Mouse (Mus musculus) heart, postnatal 0 days (tissue): ENCODE data around the gene Mmp9. TPM values are rescaled to one million over a fixed set of nuclear protein-coding genes. Genes with fewer than 3 reads are reported as not detected.

ENCODE experiments used
- ATAC-seq: fragments of 200-750 bp; cut with Nextera tagmentation; 2 replicates; pipeline ENCODE4 v1.8.0; 2017; ENCODE audit warnings: low read depth, moderate number of reproducible peaks, moderate library complexity; ENCODE audit not compliant: insufficient read depth
- DNase-seq: peaks from one replicate; pipeline ENCODE4 v3.0.0-alpha.2; 2016; ENCODE audit warnings: low spot score
- H3K27ac ChIP-seq: fragments of 300-500 bp; sonication (generic); 2 replicates; pipeline ENCODE4 v1.5.1; 2014; ENCODE audit warnings: low read depth, mild to moderate bottlenecking
- H3K27me3 ChIP-seq: fragments of 300-500 bp; sonication (generic); 2 replicates; pipeline ENCODE4 v1.6.1; 2014; ENCODE audit warnings: low read length, mixed read lengths; ENCODE audit not compliant: control insufficient read depth, insufficient read depth
- H3K36me3 ChIP-seq: fragments of 300-500 bp; sonication (generic); replicated peaks from 2 replicates; pipeline ENCODE4 v1.6.1; 2014; ENCODE audit warnings: low read length, mixed read lengths; ENCODE audit not compliant: control insufficient read depth, insufficient read depth
- H3K4me1 ChIP-seq: fragments of 300-500 bp; sonication (generic); 2 replicates; pipeline ENCODE4 v1.6.1; 2014; ENCODE audit warnings: antibody characterized with exemption; ENCODE audit not compliant: control insufficient read depth, insufficient read depth
- H3K4me2 ChIP-seq: fragments of 300-500 bp; sonication (generic); 2 replicates; pipeline ENCODE4 v1.6.1; 2014; ENCODE audit warnings: low read depth, mild to moderate bottlenecking, low read length, moderate library complexity
- H3K4me3 ChIP-seq: fragments of 300-500 bp; sonication (generic); 2 replicates; pipeline ENCODE4 v1.5.1; 2014; ENCODE audit warnings: low read depth, low read length
- H3K9ac ChIP-seq: fragments of 300-500 bp; sonication (generic); replicated peaks from 2 replicates; pipeline ENCODE4 v1.6.1; 2014; ENCODE audit warnings: low read depth, low read length, mixed read lengths
- H3K9me3 ChIP-seq: fragments of 300-500 bp; sonication (generic); replicated peaks from 2 replicates; pipeline ENCODE4 v1.6.1; 2016; ENCODE audit warnings: low read length; ENCODE audit not compliant: control insufficient read depth
- CTCF ChIP-seq: IDR thresholded peaks from 2 replicates; pipeline ENCODE4 v1.5.1; 2016; ENCODE audit warnings: antibody characterized with exemption, control low read depth, low read depth
- EP300 ChIP-seq: IDR thresholded peaks from 2 replicates; pipeline ENCODE4 v1.6.1; 2016; ENCODE audit warnings: antibody characterized with exemption, low read depth
- WGBS: fragments of 180-500 bp; shearing (Covaris S2); extraction: QIAGEN DNeasy Blood & Tissue Kit; methylation state at CpG from one replicate; pipeline ENCODE4 v1.1.7; 2014; 5-methylcytosine and 5-hydroxymethylcytosine counted together
- polyA plus RNA-seq: library from polyadenylated mRNA; unstranded; fragments of >200 nt; fragmentation: Nextera tagmentation; extraction: Ambion mirVana; gene quantifications from 2 replicates; pipeline ENCODE4 v1.2.1, GENCODE M21; 2015
- total RNA-seq: library from RNA; depleted of rRNA; stranded (reverse); fragments of >200 nt; gene quantifications from 2 replicates; pipeline ENCODE4 v1.2.3, GENCODE M21; 2014; ENCODE audit warnings: low replicate concordance

Gene Mmp9
- total and polyA plus RNA-seq, 2 experiments from 2014 or later, result 0.08 to 0.64 TPM

DNA sequence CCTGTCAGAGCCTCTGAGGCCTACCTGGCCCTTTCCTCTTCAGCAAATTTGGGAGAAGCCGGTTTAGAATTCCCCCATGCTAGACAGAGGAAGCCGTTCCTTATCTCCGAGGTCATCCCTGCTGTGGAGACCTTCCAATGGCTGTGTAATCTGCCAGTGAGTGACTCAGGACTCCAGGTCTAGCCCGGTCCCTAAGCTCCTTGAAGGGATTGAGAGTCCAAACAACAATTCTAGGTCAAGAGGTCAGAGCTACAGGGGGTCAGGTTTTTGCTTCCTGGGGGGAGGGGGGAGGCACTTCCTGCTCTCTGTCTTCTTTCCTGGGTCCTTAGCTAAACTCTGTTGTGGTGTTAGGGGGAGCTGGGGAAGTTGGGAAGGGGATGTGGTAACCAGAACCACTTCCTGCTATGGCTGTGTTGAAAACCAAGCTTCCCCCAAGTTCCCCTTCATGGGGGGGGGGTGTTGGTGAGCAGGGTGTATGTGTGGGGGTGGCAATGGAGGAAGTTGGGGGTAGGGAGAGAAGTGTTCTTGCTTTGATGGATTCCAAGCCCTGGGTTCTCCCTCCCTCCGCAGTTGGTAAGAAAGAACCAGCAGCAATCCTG lies 2.2 kb downstream of the Mmp9 start:
- Histone ChIP-seq H3K27ac (no peak overlapping the region), H3K4me3 (no peak overlapping the region), H3K4me2 (no peak overlapping the region), H3K4me1 (no peaks in the 10 kb centered on the region; the same call in 1 of the 2 replicates), H3K36me3 (no peaks in the 10 kb centered on the region), H3K9me3 (no peaks in the 10 kb centered on the region), H3K9ac (no peak overlapping the region), H3K27me3 (peaks cover 50% of the 10 kb centered on the region)
- DNase-seq (no peak), ATAC-seq (no peak)
- TF ChIP-seq CTCF (no peak), EP300 (no peak)
- WGBS, result 16% methylated on average over 5 of the region's 5 CpGs

DNA sequence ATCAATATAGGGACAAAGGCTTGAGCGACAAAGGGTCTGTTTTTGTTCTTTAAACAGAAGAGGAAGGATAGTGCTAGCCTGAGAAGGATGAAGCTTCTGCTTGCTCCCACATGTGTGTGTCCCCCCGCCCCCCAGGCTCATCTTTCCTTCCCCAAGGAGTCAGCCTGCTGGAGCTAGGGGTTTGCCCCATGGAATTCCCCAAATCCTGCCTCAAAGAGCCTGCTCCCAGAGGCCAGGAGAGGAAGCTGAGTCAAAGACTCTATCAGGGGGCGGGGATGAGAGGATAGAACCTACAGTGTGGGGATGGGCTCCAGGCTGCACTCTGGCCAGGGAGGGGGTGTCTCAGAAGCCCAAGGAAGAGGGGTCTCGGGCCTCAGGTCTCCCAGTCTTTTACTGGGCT lies 6.9 kb downstream of the Mmp9 start:
- Histone ChIP-seq H3K27ac (no peak overlapping the region), H3K36me3 (no peaks in the 10 kb centered on the region), H3K9me3 (no peaks in the 10 kb centered on the region), H3K4me1 (no peaks in the 10 kb centered on the region), H3K4me3 (no peak overlapping the region), H3K4me2 (no peak overlapping the region), H3K9ac (no peak overlapping the region), H3K27me3 (peaks cover 63% of the 10 kb centered on the region)
- ATAC-seq (no peak), DNase-seq (no peak)
- TF ChIP-seq EP300 (no peak), CTCF (no peak)
- WGBS, result 35% methylated on average over 4 of the region's 4 CpGs

DNA sequence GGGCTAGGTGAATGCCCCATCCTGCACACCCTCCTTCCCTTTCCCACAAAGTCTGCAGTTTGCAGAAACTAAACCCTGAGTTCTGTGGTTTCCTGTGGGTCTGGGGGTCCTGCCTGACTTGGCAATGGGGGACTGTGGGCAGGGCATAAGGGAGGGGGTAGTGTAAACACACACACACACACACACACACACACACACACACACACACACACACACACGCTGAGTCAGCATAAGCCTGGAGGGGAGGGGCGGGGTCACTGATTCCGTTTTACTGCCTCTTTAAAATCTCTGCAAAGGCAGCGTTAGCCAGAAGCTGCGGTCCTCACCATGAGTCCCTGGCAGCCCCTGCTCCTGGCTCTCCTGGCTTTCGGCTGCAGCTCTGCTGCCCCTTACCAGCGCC lies 7.3 kb downstream of the Mmp9 start:
- TF ChIP-seq EP300, result no peak
- no peak for TF ChIP-seq CTCF
- H3K36me3 ChIP-seq, result no peaks in the 10 kb centered on the region
- no peak overlapping the region for H3K27ac ChIP-seq
- ATAC-seq (no peak), DNase-seq (no peak)
- H3K9me3 ChIP-seq, result no peaks in the 10 kb centered on the region
- H3K4me2 ChIP-seq, result no peak overlapping the region
- no peaks in the 10 kb centered on the region for H3K4me1 ChIP-seq
- no peak overlapping the region for H3K9ac ChIP-seq
- peaks cover 68% of the 10 kb centered on the region for H3K27me3 ChIP-seq
- 11% methylated on average over 7 of the region's 7 CpGs for WGBS
- H3K4me3 ChIP-seq, result no peak overlapping the region

DNA sequence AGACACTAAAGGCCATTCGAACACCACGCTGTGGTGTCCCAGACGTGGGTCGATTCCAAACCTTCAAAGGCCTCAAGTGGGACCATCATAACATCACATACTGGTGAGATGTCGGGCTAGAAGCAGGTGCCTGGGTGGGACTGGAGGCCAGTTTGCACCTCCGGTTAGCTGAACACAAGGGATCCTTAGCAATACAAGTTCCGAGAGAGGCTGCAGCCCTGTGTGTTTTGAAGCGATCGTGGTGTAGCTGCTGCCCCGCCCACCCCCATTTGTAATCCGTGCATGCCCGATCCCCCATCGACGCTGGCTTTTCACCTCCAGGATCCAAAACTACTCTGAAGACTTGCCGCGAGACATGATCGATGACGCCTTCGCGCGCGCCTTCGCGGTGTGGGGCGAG lies 8.4 kb downstream of the Mmp9 start:
- Histone ChIP-seq H3K9ac (no peak overlapping the region), H3K36me3 (no peaks in the 10 kb centered on the region), H3K27ac (no peak overlapping the region), H3K4me3 (peak overlapping the region; percentile 18), H3K4me2 (peak overlapping the region; percentile 22), H3K4me1 (no peaks in the 10 kb centered on the region), H3K9me3 (no peaks in the 10 kb centered on the region), H3K27me3 (peaks cover 76% of the 10 kb centered on the region)
- no peak for DNase-seq
- TF ChIP-seq EP300 (no peak), CTCF (no peak)
- ATAC-seq, result no peak
- WGBS, result 11% methylated on average over 25 of the region's 25 CpGs

DNA sequence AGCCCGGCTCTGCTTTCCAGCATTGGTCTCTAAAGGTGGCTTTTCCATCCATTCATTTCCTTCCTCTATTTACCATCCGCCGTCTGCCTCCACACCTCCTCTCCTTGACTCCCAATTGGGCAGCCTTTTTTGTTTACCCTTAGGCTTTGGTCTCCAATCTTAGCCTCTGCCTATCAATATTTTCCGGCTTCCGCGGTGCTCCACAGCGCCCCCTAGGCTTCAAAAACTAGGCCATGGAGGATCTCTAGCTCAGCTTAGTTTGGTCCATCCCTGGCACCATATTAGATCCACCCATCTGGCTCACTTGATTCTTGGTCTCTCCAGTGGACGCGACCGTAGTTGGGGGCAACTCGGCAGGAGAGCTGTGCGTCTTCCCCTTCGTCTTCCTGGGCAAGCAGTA lies 9.9 kb downstream of the Mmp9 start:
- ATAC-seq, result no peak
- H3K4me3 ChIP-seq, result no peak overlapping the region
- no peak for DNase-seq
- H3K9me3 ChIP-seq, result no peaks in the 10 kb centered on the region
- H3K9ac ChIP-seq, result no peak overlapping the region
- no peak for TF ChIP-seq EP300
- peak; percentile 19; the same call in 1 of the 2 replicates for TF ChIP-seq CTCF
- peaks cover 89% of the 10 kb centered on the region for H3K27me3 ChIP-seq
- no peak overlapping the region for H3K27ac ChIP-seq
- H3K36me3 ChIP-seq, result no peaks in the 10 kb centered on the region
- H3K4me2 ChIP-seq, result no peak overlapping the region
- WGBS, result 26% methylated on average over 13 of the region's 13 CpGs
- H3K4me1 ChIP-seq, result no peaks in the 10 kb centered on the region

DNA sequence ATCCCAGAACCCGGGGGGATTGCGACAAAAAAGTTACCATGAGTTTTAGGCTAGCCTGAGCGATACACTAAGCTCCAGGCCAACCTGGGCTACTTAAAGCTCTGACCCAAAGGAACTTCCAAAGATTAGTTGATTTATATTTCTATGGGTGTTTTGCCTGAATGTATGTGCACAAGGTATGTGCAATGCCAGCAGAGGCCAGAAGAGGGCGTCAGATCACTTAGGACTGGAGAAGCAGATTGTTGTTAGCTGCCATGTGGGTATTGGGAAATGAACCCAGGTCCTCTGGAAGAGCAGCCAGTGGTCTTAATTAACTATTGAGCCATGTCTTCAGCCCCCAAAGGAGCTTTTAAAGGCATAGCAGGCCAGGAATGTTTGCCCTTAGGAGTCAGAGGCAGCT lies 11.2 kb downstream of the Mmp9 start:
- Histone ChIP-seq H3K27ac (no peak overlapping the region), H3K9ac (no peak overlapping the region), H3K27me3 (peaks cover 87% of the 10 kb centered on the region), H3K36me3 (no peaks in the 10 kb centered on the region), H3K4me3 (no peak overlapping the region), H3K4me1 (no peaks in the 10 kb centered on the region), H3K9me3 (no peaks in the 10 kb centered on the region), H3K4me2 (no peak overlapping the region)
- DNase-seq (no peak), ATAC-seq (no peak)
- no peak for TF ChIP-seq EP300
- no peak for TF ChIP-seq CTCF
- 73% methylated on average over 4 of the region's 4 CpGs for WGBS
